Mouse (Mus musculus) gastrocnemius, postnatal 36 days (tissue): ENCODE results near the gene Mical3. TPM values are rescaled to one million over a fixed set of nuclear protein-coding genes. Genes with fewer than 3 reads are reported as not detected.

Experiments used
- DNase-seq, 2 experiments: peaks; one replicate each; pipeline ENCODE4 v3.0.0; 2022
- intact Hi-C: fragments of 180-260 bp; cut with DNase I; formaldehyde crosslinking; loops from one replicate; pipeline ENCODE4 v1.15.1; 2025
- total RNA-seq, 2 experiments: library from RNA; stranded (reverse); gene quantifications; 2 replicates each; pipeline ENCODE4 v1.2.3; 2021

Mical3 gene
- total RNA-seq, 2 experiments from 2014 or later, result 49.6 to 54.7 TPM

DNA sequence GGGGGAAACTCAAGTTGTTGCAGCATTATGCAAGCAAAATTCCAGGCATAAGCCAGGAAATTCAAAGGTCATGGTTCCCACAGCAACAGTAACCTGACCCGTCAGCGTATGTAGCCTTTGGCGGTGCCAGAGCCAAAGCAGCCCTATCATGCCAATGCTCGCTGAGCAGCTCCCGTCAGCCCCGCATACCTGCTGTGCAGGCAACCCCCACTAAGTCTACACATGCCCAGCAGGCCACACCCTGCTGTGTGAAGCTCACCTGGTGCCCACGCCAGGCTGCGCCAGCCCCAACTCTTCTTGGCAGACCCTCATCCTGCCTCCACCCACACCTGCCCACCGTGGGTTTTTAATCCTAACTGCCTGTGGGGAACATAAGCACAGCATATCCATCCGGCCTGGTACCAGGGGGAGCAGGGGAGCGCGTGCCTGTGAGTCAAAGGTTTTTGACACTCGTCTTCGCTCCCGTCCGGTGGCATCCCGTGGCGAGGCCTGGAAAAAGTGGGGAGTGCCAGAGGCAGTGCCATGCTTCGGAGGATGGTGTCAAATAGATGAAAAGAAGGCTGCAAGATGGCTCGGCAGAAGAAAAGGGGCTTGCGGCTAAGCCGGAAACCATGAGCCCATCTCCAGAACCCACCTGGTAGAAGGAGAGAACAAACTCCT is 43.1 kb downstream of the Mical3 start:
- intact Hi-C loops, result no loop called here
- peak in 1 of 2 experiments; percentile 44 for DNase-seq

DNA sequence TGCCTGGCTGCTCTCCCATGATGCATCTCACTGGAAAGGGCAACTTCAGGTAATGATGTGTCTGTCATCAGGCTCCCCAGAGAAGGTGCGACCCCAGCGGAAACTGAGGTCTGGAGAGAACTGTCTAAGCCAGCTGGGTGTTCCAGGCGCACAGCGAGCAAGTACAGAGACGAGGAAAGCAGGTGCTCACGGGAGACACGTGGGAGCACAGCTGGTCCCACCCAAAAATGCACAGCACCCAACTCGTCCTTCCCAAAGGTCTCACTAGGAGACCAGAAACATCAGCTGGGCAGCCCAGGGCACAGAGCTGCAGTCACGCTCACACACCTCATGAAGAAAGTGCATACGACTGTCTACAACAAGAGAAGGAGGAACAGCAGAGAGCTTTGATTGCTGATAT is 43.7 kb downstream of the Mical3 start:
- intact Hi-C loops, result no loop called here
- no peak for DNase-seq

DNA sequence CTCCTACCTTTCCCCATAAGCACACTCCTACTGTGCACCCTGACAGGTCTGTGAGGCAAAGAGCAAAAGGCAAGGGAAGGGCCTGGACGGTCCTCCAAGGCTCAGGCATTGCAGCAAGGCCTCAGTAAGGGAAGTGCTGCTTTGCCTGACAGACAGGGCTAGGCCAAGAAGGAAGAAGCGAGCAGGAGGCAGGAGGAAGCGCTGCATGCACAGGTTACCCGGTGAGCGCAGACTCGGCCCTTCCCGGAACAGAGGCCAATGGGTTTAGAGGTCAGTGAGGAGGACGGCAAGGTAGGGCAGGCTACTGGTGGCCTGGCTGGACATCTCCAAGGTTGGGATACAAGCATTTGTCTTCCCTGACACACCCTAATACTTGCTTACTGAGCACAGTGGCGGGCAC is 44.6 kb downstream of the Mical3 start:
- no peak for DNase-seq
- intact Hi-C loops, result no loop called here

- intact Hi-C loops, result no loop called here
- DNase-seq, result no peak
Observed at GRCm38 (mm10) chr6:121084050-121084480, 46.7 kb downstream of the Mical3 start.

GRCm38 (mm10) chr6:121082094-121082473 is 48.7 kb downstream of the Mical3 start:
- DNase-seq, result no peak
- intact Hi-C loops, result no loop called here

- intact Hi-C loops, result no loop called here
- DNase-seq, result no peak
Observed at GRCm38 (mm10) chr6:121081288-121082093, 49.3 kb downstream of the Mical3 start.

GRCm38 (mm10) chr6:121078175-121078574 is 52.6 kb downstream of the Mical3 start:
- intact Hi-C loops, result no loop called here
- DNase-seq, result no peak

GRCm38 (mm10) chr6:121076929-121077566 is 53.8 kb downstream of the Mical3 start:
- intact Hi-C loops, result no loop called here

GRCm38 (mm10) chr6:121075763-121076162 is 55.0 kb downstream of the Mical3 start:
- no peak for DNase-seq
- intact Hi-C loops, result no loop called here

More at GRCm38 (mm10) chr6:121076929-121077566, 53.8 kb downstream of the Mical3 start:
- no peak for DNase-seq

DNA sequence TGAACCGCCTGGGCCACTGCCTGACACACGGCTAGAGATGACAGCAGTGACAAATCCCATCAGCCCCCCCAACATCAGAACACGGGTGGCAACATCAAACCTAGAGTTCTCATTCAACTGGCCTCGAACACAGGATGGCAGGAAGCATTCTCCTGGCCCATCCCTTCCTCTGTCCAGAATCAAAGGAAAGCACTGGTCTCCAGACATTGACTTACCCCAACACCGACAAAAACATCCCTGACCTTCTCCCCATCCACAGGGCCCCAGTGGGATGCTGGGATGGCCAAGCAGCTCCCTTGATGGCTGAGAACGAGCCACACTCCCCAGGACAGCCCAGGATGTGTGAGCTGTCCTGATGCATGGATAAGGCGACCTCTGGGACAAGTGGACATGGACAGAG is 57.5 kb downstream of the Mical3 start:
- DNase-seq, result no peak
- intact Hi-C loops, result no loop called here

DNA sequence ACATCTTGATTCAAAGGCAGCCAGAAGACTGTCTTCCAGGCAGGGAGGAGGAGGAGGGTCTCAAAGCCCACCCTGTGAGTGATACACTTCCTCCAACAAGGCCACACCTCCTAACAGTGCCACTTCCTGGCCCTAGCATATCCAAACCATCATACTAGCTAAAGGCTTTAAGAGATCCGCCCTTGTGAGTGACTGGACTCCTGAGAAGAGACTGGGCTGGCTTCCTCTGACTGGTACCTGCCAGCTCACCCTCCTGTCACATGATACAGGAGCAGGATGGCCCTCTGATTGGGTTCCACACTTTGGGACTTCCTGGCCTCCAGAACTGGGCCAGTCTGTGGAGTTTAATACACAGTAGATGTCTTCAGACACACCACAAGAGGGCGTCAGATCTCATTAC is 58.2 kb downstream of the Mical3 start:
- DNase-seq, result no peak
- intact Hi-C loops, result no loop called here

- intact Hi-C loops, result no loop called here
Observed at GRCm38 (mm10) chr6:121070584-121071230, 60.1 kb downstream of the Mical3 start.

DNA sequence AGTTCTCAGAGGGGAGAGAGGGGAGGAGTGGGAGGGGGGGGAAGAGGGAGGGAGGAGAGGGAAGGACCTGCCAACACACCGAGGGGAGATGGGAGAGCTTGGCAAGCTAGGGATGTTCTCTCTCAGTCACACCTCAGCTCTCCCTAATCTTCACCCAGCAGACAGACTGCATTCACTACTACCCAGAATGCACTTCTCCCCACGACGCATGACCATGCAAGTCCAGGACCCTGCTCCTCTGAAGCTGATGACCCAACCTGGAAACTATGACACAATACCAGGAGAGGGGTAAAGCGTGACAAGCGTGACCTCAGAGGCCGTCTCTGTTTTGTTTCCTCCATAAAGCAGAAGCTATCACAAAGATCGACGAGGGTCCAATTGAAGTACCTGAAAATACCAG is 61.6 kb downstream of the Mical3 start:
- intact Hi-C loops, result no loop called here
- no peak for DNase-seq

More at GRCm38 (mm10) chr6:121070584-121071230, 60.1 kb downstream of the Mical3 start:
- DNase-seq, result no peak

DNA sequence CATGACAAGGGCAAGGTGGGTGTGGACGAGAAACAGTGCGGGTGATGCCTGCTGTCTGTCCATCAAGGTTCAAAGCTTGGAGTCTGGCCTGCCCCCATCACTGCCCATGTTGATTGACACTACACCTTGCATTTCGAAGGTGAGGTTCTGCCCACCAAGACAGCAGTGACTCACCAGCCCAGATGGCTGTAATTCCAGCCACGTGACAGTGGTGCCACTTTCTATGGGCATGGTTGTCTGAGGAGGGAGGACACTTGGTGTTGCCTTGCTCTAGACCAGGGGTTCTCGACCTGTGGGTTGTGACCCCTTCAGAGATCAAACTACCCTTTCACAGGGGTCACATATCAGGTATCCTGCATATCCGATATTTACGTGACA is 62.7 kb downstream of the Mical3 start:
- intact Hi-C loops, result no loop called here
- DNase-seq, result no peak

GRCm38 (mm10) chr6:121067426-121068086 is 63.2 kb downstream of the Mical3 start:
- intact Hi-C loops, result no loop called here
- no peak for DNase-seq

- intact Hi-C loops, result no loop called here
- DNase-seq, result no peak
Observed at GRCm38 (mm10) chr6:121066761-121067160, 64.0 kb downstream of the Mical3 start.

GRCm38 (mm10) chr6:121064356-121065015 is 66.3 kb downstream of the Mical3 start:
- no peak for DNase-seq
- intact Hi-C loops, result no loop called here

GRCm38 (mm10) chr6:121063771-121064170 is 67.0 kb downstream of the Mical3 start:
- intact Hi-C loops, result no loop called here
- DNase-seq, result no peak

GRCm38 (mm10) chr6:121062891-121063408 is 67.8 kb downstream of the Mical3 start:
- no peak for DNase-seq
- intact Hi-C loops, result no loop called here

GRCm38 (mm10) chr6:121058039-121058438 is 72.8 kb downstream of the Mical3 start:
- intact Hi-C loops, result loop anchor here (5.0 kb wide), 1 partner anchor 49 kb away; no protein-coding TSS in a partner anchor
- no peak for DNase-seq
